Mouse (Mus musculus): Measurements from ENCODE around the gene Gm13199. TPM values are rescaled to one million over a fixed set of nuclear protein-coding genes. Genes with fewer than 3 reads are reported as not detected.

The Gm13199 gene
- 2.2 and 3.0 TPM in 2 replicates for polyA plus RNA-seq (2014; fragmentation: Nextera tagmentation; extraction: Ambion mirVana)

GRCm38 (mm10) chr2:5862834-5863233, at the start of gene Gm13199:
Gm13199 (minus strand) TSS chr2:5862934.
- ATAC-seq (replicated peaks; ENCODE audit: insufficient number of reproducible peaks, low FRiP score, low TSS enrichment, low read depth) (no peak), DNase-seq (ENCODE audit: low spot score) (no peak)
- Histone ChIP-seq H3K4me2 (ENCODE audit: low read depth, low read length) (no peak within 1 kb of the TSS), H3K27ac (replicated peaks; ENCODE audit: low read depth, low read length) (no peak within 1 kb of the TSS), H3K36me3 (replicated peaks; ENCODE audit: control insufficient read depth, insufficient read depth, low read depth, low read length) (peaks cover 7% of the 10 kb centered on the region), H3K4me3 (ENCODE audit: low read depth, low read length) (no peak within 1 kb of the TSS), H3K27me3 (ENCODE audit: control insufficient read depth, insufficient read depth, low read length) (no peaks in the 10 kb centered on the region), H3K9ac (replicated peaks; ENCODE audit: low read length) (no peak within 1 kb of the TSS), H3K4me1 (ENCODE audit: control insufficient read depth, insufficient read depth, low read length) (no peaks in the 10 kb centered on the region), H3K9me3 (replicated peaks; ENCODE audit: control insufficient read depth, low read length) (no peaks in the 10 kb centered on the region)
- 94% methylated on average over 3 of the region's 3 CpGs for WGBS

GRCm38 (mm10) chr2:5911282-5911965, 48.7 kb upstream of the Gm13199 start:
- 76% methylated on average over 16 of the region's 16 CpGs for WGBS
- ATAC-seq (replicated peaks; ENCODE audit: insufficient number of reproducible peaks, low FRiP score, low TSS enrichment, low read depth) (no peak), DNase-seq (ENCODE audit: low spot score) (no peak)
- Histone ChIP-seq H3K27ac (replicated peaks; ENCODE audit: low read depth, low read length) (no peak overlapping the region), H3K27me3 (ENCODE audit: control insufficient read depth, insufficient read depth, low read length) (no peaks in the 10 kb centered on the region), H3K4me3 (ENCODE audit: low read depth, low read length) (no peak overlapping the region), H3K9ac (replicated peaks; ENCODE audit: low read length) (no peak overlapping the region), H3K4me2 (ENCODE audit: low read depth, low read length) (no peak overlapping the region), H3K36me3 (replicated peaks; ENCODE audit: control insufficient read depth, insufficient read depth, low read depth, low read length) (no peaks in the 10 kb centered on the region; the same call in 1 of the 2 replicates), H3K4me1 (ENCODE audit: control insufficient read depth, insufficient read depth, low read length) (no peaks in the 10 kb centered on the region), H3K9me3 (replicated peaks; ENCODE audit: control insufficient read depth, low read length) (no peaks in the 10 kb centered on the region)

DNA sequence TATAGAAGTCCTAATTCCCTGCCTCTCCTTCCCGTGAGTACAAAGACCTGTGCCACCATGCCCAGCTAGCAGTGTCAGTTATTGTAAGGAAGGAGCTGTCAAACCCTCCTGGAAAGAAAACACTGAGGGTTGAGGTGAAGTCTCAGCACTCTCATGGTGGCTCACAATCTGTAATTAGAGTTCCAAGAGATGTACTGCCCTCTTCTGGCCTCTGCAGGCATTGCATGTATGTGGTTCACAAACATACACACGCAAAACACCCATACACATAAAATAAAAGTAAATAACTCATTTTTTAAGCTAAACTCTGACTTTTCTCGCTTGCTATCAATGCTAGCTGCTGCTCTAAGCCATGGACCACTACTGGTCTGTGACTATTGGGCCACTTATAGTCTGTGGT, 43.9 kb upstream of the Gm13199 start:
- no peak overlapping the region for H3K4me3 ChIP-seq (ENCODE audit: low read depth, low read length)
- no peaks in the 10 kb centered on the region for H3K27me3 ChIP-seq (ENCODE audit: control insufficient read depth, insufficient read depth, low read length)
- 58% methylated on average over 3 of the region's 3 CpGs for WGBS
- no peak for ATAC-seq (replicated peaks; ENCODE audit: insufficient number of reproducible peaks, low FRiP score, low TSS enrichment, low read depth)
- H3K27ac ChIP-seq (replicated peaks; ENCODE audit: low read depth, low read length) = no peak overlapping the region
- no peak overlapping the region for H3K4me2 ChIP-seq (ENCODE audit: low read depth, low read length)
- no peaks in the 10 kb centered on the region for H3K4me1 ChIP-seq (ENCODE audit: control insufficient read depth, insufficient read depth, low read length)
- H3K36me3 ChIP-seq (replicated peaks; ENCODE audit: control insufficient read depth, insufficient read depth, low read depth, low read length) = no peaks in the 10 kb centered on the region
- H3K9ac ChIP-seq (replicated peaks; ENCODE audit: low read length) = no peak overlapping the region
- no peaks in the 10 kb centered on the region for H3K9me3 ChIP-seq (replicated peaks; ENCODE audit: control insufficient read depth, low read length)
- peak; percentile 56 for DNase-seq (ENCODE audit: low spot score)

- DNase-seq (ENCODE audit: low spot score) = no peak
- WGBS = 63% methylated on average over 5 of the region's 5 CpGs
- H3K27me3 ChIP-seq (ENCODE audit: control insufficient read depth, insufficient read depth, low read length) = no peaks in the 10 kb centered on the region
- no peaks in the 10 kb centered on the region for H3K4me1 ChIP-seq (ENCODE audit: control insufficient read depth, insufficient read depth, low read length)
- no peaks in the 10 kb centered on the region for H3K36me3 ChIP-seq (replicated peaks; ENCODE audit: control insufficient read depth, insufficient read depth, low read depth, low read length)
- ATAC-seq (replicated peaks; ENCODE audit: insufficient number of reproducible peaks, low FRiP score, low TSS enrichment, low read depth) = no peak
- H3K4me2 ChIP-seq (ENCODE audit: low read depth, low read length) = no peak overlapping the region
- H3K9me3 ChIP-seq (replicated peaks; ENCODE audit: control insufficient read depth, low read length) = no peaks in the 10 kb centered on the region
- H3K9ac ChIP-seq (replicated peaks; ENCODE audit: low read length) = no peak overlapping the region
- H3K4me3 ChIP-seq (ENCODE audit: low read depth, low read length) = no peak overlapping the region
- H3K27ac ChIP-seq (replicated peaks; ENCODE audit: low read depth, low read length) = no peak overlapping the region
Measured at GRCm38 (mm10) chr2:5906092-5906491, 43.4 kb upstream of the Gm13199 start.

GRCm38 (mm10) chr2:5900145-5900544, 37.4 kb upstream of the Gm13199 start:
- DNase-seq (ENCODE audit: low spot score) = peak; percentile 52
- H3K4me1 ChIP-seq (ENCODE audit: control insufficient read depth, insufficient read depth, low read length) = no peaks in the 10 kb centered on the region
- no peak overlapping the region for H3K4me3 ChIP-seq (ENCODE audit: low read depth, low read length)
- no peaks in the 10 kb centered on the region for H3K9me3 ChIP-seq (replicated peaks; ENCODE audit: control insufficient read depth, low read length)
- H3K36me3 ChIP-seq (replicated peaks; ENCODE audit: control insufficient read depth, insufficient read depth, low read depth, low read length) = no peaks in the 10 kb centered on the region
- no peak for ATAC-seq (replicated peaks; ENCODE audit: insufficient number of reproducible peaks, low FRiP score, low TSS enrichment, low read depth)
- no peak overlapping the region for H3K27ac ChIP-seq (replicated peaks; ENCODE audit: low read depth, low read length)
- no peak overlapping the region for H3K9ac ChIP-seq (replicated peaks; ENCODE audit: low read length)
- H3K27me3 ChIP-seq (ENCODE audit: control insufficient read depth, insufficient read depth, low read length) = no peaks in the 10 kb centered on the region
- no peak overlapping the region for H3K4me2 ChIP-seq (ENCODE audit: low read depth, low read length)
- 63% methylated on average over 5 of the region's 5 CpGs for WGBS

DNA sequence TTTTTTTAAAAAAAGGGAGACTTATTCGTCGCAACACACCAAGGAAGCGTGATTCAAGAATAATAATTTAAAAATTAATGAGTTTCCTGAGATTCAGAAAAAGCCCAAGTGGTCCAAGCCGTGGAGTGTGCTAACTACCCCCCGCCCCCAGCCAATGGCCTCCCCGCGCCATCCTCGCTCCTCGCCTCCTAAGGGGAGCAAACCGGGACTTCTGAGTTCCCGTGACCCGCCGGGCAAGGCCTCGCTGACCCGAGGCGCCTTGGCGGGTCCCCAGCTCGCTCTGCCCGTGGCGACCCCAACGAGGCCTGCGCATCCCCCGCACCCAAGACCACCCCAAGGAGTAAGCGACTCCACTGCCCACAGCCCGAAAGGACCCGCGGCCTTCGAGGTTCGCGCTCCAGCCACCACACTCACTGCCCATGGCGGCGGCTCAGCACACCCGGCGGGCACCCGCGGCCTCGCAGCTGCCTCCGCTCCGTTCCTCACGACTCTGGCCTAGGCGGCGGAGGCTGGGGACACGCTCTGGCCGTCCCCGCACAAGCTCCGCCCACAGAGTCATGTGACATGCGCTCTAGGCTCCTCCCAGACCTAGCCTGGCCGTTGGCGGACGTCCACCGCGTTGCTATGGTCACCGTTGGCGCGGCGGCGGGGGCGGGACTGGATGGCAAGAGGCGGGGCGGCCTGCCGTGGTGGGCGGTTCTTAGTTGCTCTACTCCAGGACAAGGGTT, 32.3 kb upstream of the Gm13199 start, which contains the start of gene Sec61a2:
Gene Sec61a2, minus strand, starts transcription at position 590 of the 728 bp plus-strand sequence.
- no peaks in the 10 kb centered on the region for H3K9me3 ChIP-seq (replicated peaks; ENCODE audit: control insufficient read depth, low read length)
- ATAC-seq (replicated peaks; ENCODE audit: insufficient number of reproducible peaks, low FRiP score, low TSS enrichment, low read depth) (peak; percentile 97), DNase-seq (ENCODE audit: low spot score) (peak; percentile 99)
- H3K27me3 ChIP-seq (ENCODE audit: control insufficient read depth, insufficient read depth, low read length) = no peaks in the 10 kb centered on the region
- H3K9ac ChIP-seq (replicated peaks; ENCODE audit: low read length) = peak within 1 kb of the TSS; percentile 90
- no peaks in the 10 kb centered on the region for H3K4me1 ChIP-seq (ENCODE audit: control insufficient read depth, insufficient read depth, low read length)
- H3K4me3 ChIP-seq (ENCODE audit: low read depth, low read length) = peak within 1 kb of the TSS; percentile 89
- H3K4me2 ChIP-seq (ENCODE audit: low read depth, low read length) = peak within 1 kb of the TSS; percentile 56
- no peaks in the 10 kb centered on the region for H3K36me3 ChIP-seq (replicated peaks; ENCODE audit: control insufficient read depth, insufficient read depth, low read depth, low read length)
- under 1% methylated on average over 60 of the region's 62 CpGs for WGBS
- peak within 1 kb of the TSS; percentile 59 for H3K27ac ChIP-seq (replicated peaks; ENCODE audit: low read depth, low read length)

GRCm38 (mm10) chr2:5894296-5894695, 31.6 kb upstream of the Gm13199 start:
- Histone ChIP-seq H3K4me3 (ENCODE audit: low read depth, low read length) (peak overlapping the region; percentile 89), H3K4me1 (ENCODE audit: control insufficient read depth, insufficient read depth, low read length) (no peaks in the 10 kb centered on the region), H3K9ac (replicated peaks; ENCODE audit: low read length) (peak overlapping the region; percentile 30), H3K36me3 (replicated peaks; ENCODE audit: control insufficient read depth, insufficient read depth, low read depth, low read length) (no peaks in the 10 kb centered on the region), H3K27me3 (ENCODE audit: control insufficient read depth, insufficient read depth, low read length) (no peaks in the 10 kb centered on the region), H3K27ac (replicated peaks; ENCODE audit: low read depth, low read length) (no peak overlapping the region), H3K4me2 (ENCODE audit: low read depth, low read length) (peak overlapping the region; percentile 56), H3K9me3 (replicated peaks; ENCODE audit: control insufficient read depth, low read length) (no peaks in the 10 kb centered on the region)
- peak; percentile 20 for DNase-seq (ENCODE audit: low spot score)
- WGBS = 45% methylated on average over 11 of the region's 11 CpGs
- ATAC-seq (replicated peaks; ENCODE audit: insufficient number of reproducible peaks, low FRiP score, low TSS enrichment, low read depth) = no peak

DNA sequence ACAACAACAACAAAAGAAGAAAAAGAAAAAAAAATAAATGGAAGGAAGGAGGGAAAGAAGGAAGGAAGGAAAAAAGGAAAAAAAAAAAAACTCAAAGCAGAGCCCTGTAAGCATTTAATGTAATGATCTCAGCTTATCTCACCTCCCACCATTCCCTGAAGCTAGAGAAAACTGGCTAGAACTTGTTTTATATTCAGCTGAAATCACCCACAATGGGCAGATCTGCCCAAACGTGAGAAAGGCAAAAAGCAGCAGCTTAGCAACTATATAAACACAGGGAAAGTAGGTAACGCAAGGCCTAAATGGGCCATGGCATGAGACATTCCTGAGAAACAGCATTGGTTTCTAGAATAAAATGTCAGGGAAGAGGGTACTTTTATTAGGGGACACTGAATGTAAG, 26.7 kb upstream of the Gm13199 start:
- DNase-seq (ENCODE audit: low spot score) (no peak), ATAC-seq (replicated peaks; ENCODE audit: insufficient number of reproducible peaks, low FRiP score, low TSS enrichment, low read depth) (no peak)
- 73% methylated on average over 2 of the region's 2 CpGs for WGBS
- H3K9ac ChIP-seq (replicated peaks; ENCODE audit: low read length) = no peak overlapping the region
- H3K27ac ChIP-seq (replicated peaks; ENCODE audit: low read depth, low read length) = no peak overlapping the region
- no peaks in the 10 kb centered on the region for H3K9me3 ChIP-seq (replicated peaks; ENCODE audit: control insufficient read depth, low read length)
- no peaks in the 10 kb centered on the region for H3K27me3 ChIP-seq (ENCODE audit: control insufficient read depth, insufficient read depth, low read length)
- no peaks in the 10 kb centered on the region; the same call in 1 of the 2 replicates for H3K36me3 ChIP-seq (replicated peaks; ENCODE audit: control insufficient read depth, insufficient read depth, low read depth, low read length)
- no peak overlapping the region for H3K4me2 ChIP-seq (ENCODE audit: low read depth, low read length)
- no peaks in the 10 kb centered on the region for H3K4me1 ChIP-seq (ENCODE audit: control insufficient read depth, insufficient read depth, low read length)
- no peak overlapping the region for H3K4me3 ChIP-seq (ENCODE audit: low read depth, low read length)

All from embryonic facial prominence, embryonic 11.5 days (tissue).